Mouse (Mus musculus) T-cell, adult 2 months (primary cell): ENCODE results near the gene Gm21958.
"Not testable (repeated sequence)": the region's sequence is repeated elsewhere in the genome, so short reads cannot be mapped to it uniquely, and the experiment has no call there.

Experiments used
- DNase-seq: peaks from one replicate; pipeline ENCODE4 v3.0.0; 2022; ENCODE audit warnings: low spot score

Gene Gm21958

GRCm38 (mm10) chr3:54723741-54724500 is 9.8 kb upstream of the Gm21958 start:
- DNase-seq: peak; percentile 75

- no peak for DNase-seq
These were observed 4.8 kb upstream of the Gm21958 start for GRCm38 (mm10) chr3:54718947-54719346.

GRCm38 (mm10) chr3:54717348-54717747 is 3.2 kb upstream of the Gm21958 start:
- DNase-seq: no peak

- no peak for DNase-seq
These were observed 1.3 kb upstream of the Gm21958 start for GRCm38 (mm10) chr3:54715461-54715860.

GRCm38 (mm10) chr3:54708972-54709371 is 5.2 kb downstream of the Gm21958 start:
- peak; percentile 41 for DNase-seq

- not testable (repeated sequence) for DNase-seq
These were observed 10.0 kb downstream of the Gm21958 start for GRCm38 (mm10) chr3:54704106-54704505.

GRCm38 (mm10) chr3:54699759-54700301 is 14.3 kb downstream of the Gm21958 start:
- no peak for DNase-seq

- no peak for DNase-seq
These were observed 21.1 kb downstream of the Gm21958 start for GRCm38 (mm10) chr3:54693056-54693415.

- peak; percentile 91 for DNase-seq
These were observed 21.7 kb downstream of the Gm21958 start, which contains the start of gene Supt20 for GRCm38 (mm10) chr3:54692202-54693055. TSS of gene Supt20 (plus strand) at chr3:54692807.

- no peak for DNase-seq
These were observed 25.1 kb downstream of the Gm21958 start for GRCm38 (mm10) chr3:54689091-54689490.

- DNase-seq: no peak
These were observed 26.9 kb downstream of the Gm21958 start for GRCm38 (mm10) chr3:54687245-54687644.

GRCm38 (mm10) chr3:54685202-54685601 is 29.0 kb downstream of the Gm21958 start:
- no peak for DNase-seq

GRCm38 (mm10) chr3:54681310-54682204 is 32.6 kb downstream of the Gm21958 start:
- no peak for DNase-seq

GRCm38 (mm10) chr3:54676818-54677217 is 37.3 kb downstream of the Gm21958 start:
- no peak for DNase-seq

- peak; percentile 7 for DNase-seq
These were observed 41.3 kb downstream of the Gm21958 start for GRCm38 (mm10) chr3:54672557-54673529.

- DNase-seq: no peak
These were observed 42.0 kb downstream of the Gm21958 start for GRCm38 (mm10) chr3:54672111-54672510.

- DNase-seq: no peak
These were observed 44.6 kb downstream of the Gm21958 start for GRCm38 (mm10) chr3:54669559-54669958.

- no peak for DNase-seq
These were observed 45.4 kb downstream of the Gm21958 start for GRCm38 (mm10) chr3:54668722-54669121.

GRCm38 (mm10) chr3:54668141-54668540 is 46.0 kb downstream of the Gm21958 start:
- DNase-seq: no peak
